Comparison of ENCODE assay signal across 31 mouse cellular contexts in genomic region chr2:101888886-101889285, GRCm38 (mm10).
"Had no signal": no experiment of that assay in that cellular context is flagged by ENCODE, and none has a peak within 500 bp of the region (broad histone marks: within the 10 kb centered on the region; RNA-seq: fewer than 3 reads in every experiment).

No protein-coding gene starts in this region.

- ATAC-seq: liver, embryonic 12.5 days; liver, postnatal 0 days; lung, postnatal 0 days; midbrain, embryonic 13.5 days; midbrain, embryonic 15.5 days; midbrain, embryonic 16.5 days had no signal

- H3K9me3 ChIP-seq: limb, embryonic 10.5 days; limb, embryonic 12.5 days; limb, embryonic 13.5 days; limb, embryonic 15.5 days; liver, embryonic 12.5 days; liver, embryonic 13.5 days; liver, embryonic 15.5 days; lung, embryonic 15.5 days; megakaryocyte, embryonic 14.5 days; midbrain, embryonic 12.5 days; midbrain, embryonic 13.5 days; midbrain, embryonic 15.5 days; neural tube, embryonic 12.5 days had no signal

- H3K9ac ChIP-seq: limb, embryonic 12.5 days; limb, embryonic 13.5 days; limb, embryonic 15.5 days; liver, embryonic 12.5 days; liver, embryonic 13.5 days; liver, embryonic 14.5 days; liver, embryonic 15.5 days; liver, postnatal 0 days; lung, embryonic 14.5 days; lung, embryonic 15.5 days; midbrain, embryonic 12.5 days; midbrain, embryonic 13.5 days; midbrain, embryonic 15.5 days; neural tube, embryonic 12.5 days had no signal

- H3K36me3 ChIP-seq: limb, embryonic 10.5 days; limb, embryonic 12.5 days; limb, embryonic 13.5 days; liver, embryonic 12.5 days; liver, embryonic 13.5 days; liver, embryonic 15.5 days; lung, embryonic 15.5 days; midbrain, embryonic 12.5 days; midbrain, embryonic 13.5 days; midbrain, embryonic 15.5 days; neural tube, embryonic 12.5 days had no signal

- H3K4me2 ChIP-seq: limb, embryonic 12.5 days; limb, embryonic 13.5 days; limb, embryonic 15.5 days; liver, embryonic 11.5 days; liver, embryonic 12.5 days; liver, embryonic 13.5 days; liver, embryonic 15.5 days; lung, embryonic 14.5 days; lung, embryonic 15.5 days; midbrain, embryonic 12.5 days; midbrain, embryonic 13.5 days; midbrain, embryonic 15.5 days; neural tube, embryonic 12.5 days had no signal

- H3K4me3 ChIP-seq: left cerebral cortex, adult 2 months; limb, embryonic 10.5 days; limb, embryonic 12.5 days; limb, embryonic 13.5 days; limb, embryonic 15.5 days; liver, embryonic 12.5 days; liver, embryonic 13.5 days; liver, embryonic 15.5 days; lung, embryonic 15.5 days; megakaryocyte, embryonic 14.5 days; midbrain, embryonic 12.5 days; midbrain, embryonic 13.5 days; midbrain, embryonic 15.5 days; myocyte; neural tube, embryonic 12.5 days had no signal

- DNase-seq: left cerebral cortex, postnatal 4 days; liver; liver, embryonic 13.5 days; liver, postnatal 0 days; lung, adult 18-20 months; lung, adult 2 months; lung, embryonic 14.5 days; lung, postnatal 10 days; lung, postnatal 14 days; lung, postnatal 36 days; lung, postnatal 4 days; midbrain, embryonic 14.5 days had no signal

- H3K27me3 ChIP-seq: limb, embryonic 12.5 days; limb, embryonic 13.5 days; limb, embryonic 15.5 days; liver, embryonic 12.5 days; liver, embryonic 13.5 days; liver, embryonic 15.5 days; lung, embryonic 15.5 days; megakaryocyte, embryonic 14.5 days; midbrain, embryonic 13.5 days; midbrain, embryonic 15.5 days; neural tube, embryonic 12.5 days had no signal

- H3K27ac ChIP-seq: left cerebral cortex, adult 2 months; limb, embryonic 10.5 days; limb, embryonic 12.5 days; limb, embryonic 13.5 days; limb, embryonic 15.5 days; liver, embryonic 12.5 days; liver, embryonic 13.5 days; liver, embryonic 14.5 days; liver, embryonic 15.5 days; lung, embryonic 15.5 days; macrophage; midbrain, embryonic 12.5 days; midbrain, embryonic 13.5 days; midbrain, embryonic 15.5 days; neural tube, embryonic 12.5 days had no signal
